Mouse (Mus musculus): ENCODE results near the gene Ccdc8.

DNA sequence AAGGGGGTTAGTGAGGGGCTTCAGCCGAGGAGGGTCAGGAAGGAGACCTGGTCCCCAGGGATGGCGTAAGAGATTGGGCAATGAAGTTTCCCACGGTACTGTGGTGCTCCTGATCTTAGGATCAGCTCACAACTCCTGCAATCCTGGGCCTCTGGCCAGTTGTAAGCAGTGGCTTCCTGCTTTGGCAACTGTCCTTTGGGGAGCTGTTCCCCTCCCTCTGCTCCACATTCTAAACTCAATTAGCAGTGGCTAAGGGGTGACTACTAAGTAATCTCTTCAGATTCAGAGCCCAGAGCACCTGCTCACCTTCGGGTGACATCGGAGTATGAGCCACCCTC lies 17.5 kb downstream of the Ccdc8 start:
- TF ChIP-seq CTCF (IDR thresholded peaks at IDR 0.05; ENCODE audit: low read depth, low read length) (no peak), POLR2A (IDR thresholded peaks at IDR 0.05; ENCODE audit: extremely low read depth, insufficient read depth, low read length) (no peak)
